Mouse (Mus musculus) cortical plate, adult 2 months (tissue): ENCODE data around the gene Usp49. TPM values are rescaled to one million over a fixed set of nuclear protein-coding genes. Genes with fewer than 3 reads are reported as not detected.

ENCODE experiments used
- H3K27ac ChIP-seq: fragments of 200-500 bp; 2 replicates; pipeline ENCODE4 v1.5.1; 2012; ENCODE audit warnings: low read length, control low read depth, inconsistent platforms; ENCODE audit not compliant: insufficient read depth
- H3K4me1 ChIP-seq: fragments of 200-500 bp; 2 replicates; pipeline ENCODE4 v1.6.1; 2011; ENCODE audit warnings: low read length; ENCODE audit not compliant: control insufficient read depth, insufficient read depth
- H3K4me3 ChIP-seq: fragments of 200-500 bp; 2 replicates; pipeline ENCODE4 v1.5.1; 2011; ENCODE audit warnings: mild to moderate bottlenecking, low read length, control low read depth; ENCODE audit not compliant: insufficient read depth
- CTCF ChIP-seq: fragments of 200-500 bp; IDR thresholded peaks from 2 replicates; pipeline ENCODE4 v1.5.1; 2011; ENCODE audit warnings: mild to moderate bottlenecking, control low read depth, low read length; ENCODE audit not compliant: insufficient read depth; ENCODE audit errors: extremely low read depth
- POLR2A ChIP-seq: fragments of 200-500 bp; IDR thresholded peaks from 2 replicates; pipeline ENCODE4 v1.6.1; 2011; ENCODE audit warnings: mild to moderate bottlenecking, low read length, control low read depth; ENCODE audit not compliant: insufficient read depth; ENCODE audit errors: extremely low read depth
- polyA plus RNA-seq: library from polyadenylated mRNA; depleted of rRNA; stranded (reverse); fragments of >200 nt; gene quantifications from 2 replicates; pipeline ENCODE4 v1.2.3, GENCODE M21; 2012

Usp49 gene
- polyA plus RNA-seq, 1 experiment: 12.4 TPM

DNA sequence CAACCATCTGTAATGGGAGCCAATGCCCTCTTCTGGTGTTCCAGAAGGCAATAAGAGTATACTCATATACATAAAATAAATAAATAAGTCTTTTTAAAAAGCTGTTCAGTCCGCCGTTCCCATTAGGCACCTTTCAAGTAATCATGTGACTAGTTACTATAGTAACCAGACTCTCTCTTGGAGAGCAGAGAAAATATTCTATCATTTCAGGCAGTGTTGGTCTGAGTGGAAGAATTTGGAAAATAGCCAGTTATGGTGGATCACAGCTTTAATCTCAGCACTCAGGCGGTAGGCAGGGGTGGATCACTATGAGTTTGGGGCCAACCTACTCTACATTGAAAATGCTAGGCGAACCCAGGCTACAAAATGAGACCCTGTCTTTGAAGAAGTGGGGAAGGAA lies 38.7 kb downstream of the Usp49 start:
- Histone ChIP-seq H3K27ac (no peak overlapping the region), H3K4me3 (no peak overlapping the region), H3K4me1 (peaks cover 4% of the 10 kb centered on the region)
- TF ChIP-seq POLR2A: no peak
- TF ChIP-seq CTCF: no peak

DNA sequence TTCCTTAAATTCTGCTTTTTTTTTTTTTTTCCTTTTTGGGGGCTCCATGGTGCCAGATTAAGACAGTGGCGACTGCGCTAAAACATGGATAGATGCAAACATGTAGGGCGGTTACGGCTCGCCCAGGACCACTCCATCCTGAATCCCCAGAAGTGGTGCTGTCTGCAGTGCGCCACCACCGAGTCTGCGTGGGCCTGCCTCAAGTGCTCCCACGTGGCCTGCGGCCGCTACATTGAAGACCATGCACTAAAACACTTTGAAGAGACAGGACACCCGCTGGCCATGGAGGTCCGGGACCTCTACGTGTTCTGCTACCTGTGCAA lies 41.5 kb downstream of the Usp49 start:
- H3K4me3 ChIP-seq: peak overlapping the region; percentile 39
- TF ChIP-seq CTCF (no peak), POLR2A (no peak)
- H3K27ac ChIP-seq: no peak overlapping the region
- H3K4me1 ChIP-seq: peaks cover 4% of the 10 kb centered on the region

DNA sequence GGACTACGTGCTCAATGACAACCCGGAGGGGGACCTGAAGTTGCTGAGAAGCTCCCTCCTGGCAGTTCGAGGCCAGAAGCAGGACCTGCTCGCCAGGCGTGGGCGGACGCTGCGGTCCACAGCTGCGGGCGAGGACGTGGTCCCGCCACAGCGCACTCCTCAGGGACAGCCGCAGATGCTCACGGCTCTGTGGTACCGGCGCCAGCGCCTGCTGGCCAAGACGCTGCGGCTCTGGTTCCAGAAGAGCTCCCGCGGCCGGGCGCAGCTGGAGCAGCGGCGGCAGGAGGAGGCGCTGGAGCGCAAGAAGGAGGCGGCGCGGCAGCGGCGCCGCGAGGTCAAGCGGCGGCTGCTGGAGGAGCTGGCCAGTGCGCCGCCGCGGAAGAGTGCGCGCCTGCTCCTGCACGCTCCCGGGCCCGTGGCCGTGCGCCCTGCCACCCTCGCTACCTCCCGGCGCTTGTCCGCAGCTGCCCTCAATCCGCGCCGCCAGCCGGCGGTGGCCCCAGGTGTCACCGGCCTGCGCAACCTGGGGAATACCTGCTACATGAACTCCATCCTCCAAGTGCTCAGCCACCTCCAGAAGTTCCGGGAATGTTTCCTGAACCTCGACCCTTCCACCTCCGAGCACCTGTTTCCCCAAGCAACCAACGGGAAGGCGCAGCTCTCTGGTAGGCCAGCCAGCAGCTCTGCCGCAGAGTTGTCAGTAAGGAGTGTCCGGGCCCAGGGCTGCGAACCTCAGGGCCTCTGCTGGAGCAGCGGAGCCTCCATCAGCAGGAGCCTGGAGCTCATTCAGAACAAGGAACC lies 42.0 kb downstream of the Usp49 start:
- Histone ChIP-seq H3K27ac (peak overlapping the region; percentile 75), H3K4me1 (peaks cover 4% of the 10 kb centered on the region), H3K4me3 (peak overlapping the region; percentile 39)
- TF ChIP-seq CTCF (no peak), POLR2A (0 out of 2 replicates have a peak, but pooled peaks have one; percentile 11)

DNA sequence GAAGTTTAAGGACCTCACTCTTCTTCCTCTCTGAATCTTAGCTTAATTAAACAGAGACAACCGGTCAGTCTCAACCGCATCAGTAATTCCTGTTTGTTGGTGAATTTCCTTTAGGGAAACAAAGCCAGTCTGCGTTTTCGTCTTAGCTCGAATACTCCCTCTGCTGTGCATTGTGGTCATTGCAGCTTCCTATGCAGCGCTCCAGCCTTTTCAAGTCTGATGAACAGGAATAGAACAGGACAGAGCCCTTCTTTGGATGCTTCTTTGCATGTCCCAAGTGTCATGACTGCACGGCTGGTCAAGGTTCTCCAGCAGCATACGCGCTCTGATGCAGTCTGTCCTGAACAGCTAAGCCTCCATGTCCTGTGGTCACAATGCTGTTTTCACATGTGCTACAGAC lies 46.1 kb downstream of the Usp49 start:
- Histone ChIP-seq H3K4me3 (no peak overlapping the region), H3K4me1 (peaks cover 4% of the 10 kb centered on the region), H3K27ac (no peak overlapping the region)
- no peak for TF ChIP-seq POLR2A
- peak; percentile 89 for TF ChIP-seq CTCF

DNA sequence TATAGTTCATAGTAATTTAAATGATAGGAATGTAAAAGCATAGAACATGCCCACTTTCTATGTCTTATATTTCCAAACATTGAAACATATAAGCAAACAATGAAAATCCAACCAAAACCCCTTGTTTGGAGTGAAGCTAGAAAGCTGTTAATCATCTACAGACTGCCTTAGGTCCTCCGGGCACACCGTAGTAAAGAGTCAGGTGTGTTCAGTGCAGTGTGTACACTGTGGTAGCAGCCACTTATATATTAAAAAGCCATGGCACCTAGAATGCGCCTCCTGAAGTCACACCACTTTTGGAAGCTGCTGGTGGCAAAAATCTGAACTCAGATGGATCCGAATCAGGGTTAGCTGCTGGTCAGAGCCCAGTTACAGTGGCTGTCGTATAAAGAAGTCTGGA lies 47.7 kb downstream of the Usp49 start:
- no peak for TF ChIP-seq CTCF
- no peak for TF ChIP-seq POLR2A
- H3K4me1 ChIP-seq: peaks cover under 1% of the 10 kb centered on the region
- H3K27ac ChIP-seq: no peak overlapping the region
- H3K4me3 ChIP-seq: no peak overlapping the region

DNA sequence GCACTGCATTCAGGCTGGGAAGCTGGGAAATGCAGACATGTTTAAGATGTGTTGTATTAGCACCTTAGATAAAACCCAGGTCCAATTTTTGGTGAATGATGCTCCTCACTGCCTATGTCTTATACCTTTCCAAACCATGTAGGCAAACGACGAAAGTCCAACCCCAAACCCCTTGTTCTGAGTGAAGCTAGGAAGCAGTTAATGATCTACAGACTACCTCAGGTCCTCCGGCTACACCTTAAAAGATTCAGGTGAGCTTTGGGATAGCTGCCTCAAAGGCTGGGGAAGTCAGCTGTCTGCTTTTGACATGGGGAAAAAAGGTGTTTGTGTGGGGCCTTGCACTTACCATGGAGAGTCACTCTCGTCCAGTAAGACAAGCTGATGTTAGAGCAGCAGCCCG lies 48.2 kb downstream of the Usp49 start:
- Histone ChIP-seq H3K4me3 (no peak overlapping the region), H3K4me1 (no peaks in the 10 kb centered on the region), H3K27ac (no peak overlapping the region)
- TF ChIP-seq POLR2A: no peak
- no peak for TF ChIP-seq CTCF

DNA sequence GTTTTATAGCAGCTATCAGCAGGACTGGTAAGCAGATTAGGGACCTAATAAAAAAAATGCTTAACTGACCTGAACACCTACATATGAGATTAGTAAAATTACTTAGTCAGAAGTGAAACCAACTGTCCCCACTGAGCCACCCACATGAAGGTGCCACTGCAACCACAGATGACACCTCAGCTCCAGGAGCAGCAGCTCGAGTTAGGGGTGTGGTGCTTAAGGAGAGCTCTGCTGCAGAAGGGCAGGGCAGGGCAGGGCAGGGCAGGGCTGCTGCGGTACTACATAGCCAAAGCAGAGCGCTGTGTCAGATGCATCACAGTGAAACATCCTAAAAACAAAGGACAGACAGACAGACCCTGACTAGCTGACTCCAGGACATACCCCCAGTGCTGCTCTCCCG lies 52.3 kb downstream of the Usp49 start:
- TF ChIP-seq CTCF (no peak), POLR2A (no peak)
- Histone ChIP-seq H3K4me1 (peaks cover 2% of the 10 kb centered on the region; the same call in 1 of the 2 replicates), H3K4me3 (no peak overlapping the region), H3K27ac (no peak overlapping the region)

DNA sequence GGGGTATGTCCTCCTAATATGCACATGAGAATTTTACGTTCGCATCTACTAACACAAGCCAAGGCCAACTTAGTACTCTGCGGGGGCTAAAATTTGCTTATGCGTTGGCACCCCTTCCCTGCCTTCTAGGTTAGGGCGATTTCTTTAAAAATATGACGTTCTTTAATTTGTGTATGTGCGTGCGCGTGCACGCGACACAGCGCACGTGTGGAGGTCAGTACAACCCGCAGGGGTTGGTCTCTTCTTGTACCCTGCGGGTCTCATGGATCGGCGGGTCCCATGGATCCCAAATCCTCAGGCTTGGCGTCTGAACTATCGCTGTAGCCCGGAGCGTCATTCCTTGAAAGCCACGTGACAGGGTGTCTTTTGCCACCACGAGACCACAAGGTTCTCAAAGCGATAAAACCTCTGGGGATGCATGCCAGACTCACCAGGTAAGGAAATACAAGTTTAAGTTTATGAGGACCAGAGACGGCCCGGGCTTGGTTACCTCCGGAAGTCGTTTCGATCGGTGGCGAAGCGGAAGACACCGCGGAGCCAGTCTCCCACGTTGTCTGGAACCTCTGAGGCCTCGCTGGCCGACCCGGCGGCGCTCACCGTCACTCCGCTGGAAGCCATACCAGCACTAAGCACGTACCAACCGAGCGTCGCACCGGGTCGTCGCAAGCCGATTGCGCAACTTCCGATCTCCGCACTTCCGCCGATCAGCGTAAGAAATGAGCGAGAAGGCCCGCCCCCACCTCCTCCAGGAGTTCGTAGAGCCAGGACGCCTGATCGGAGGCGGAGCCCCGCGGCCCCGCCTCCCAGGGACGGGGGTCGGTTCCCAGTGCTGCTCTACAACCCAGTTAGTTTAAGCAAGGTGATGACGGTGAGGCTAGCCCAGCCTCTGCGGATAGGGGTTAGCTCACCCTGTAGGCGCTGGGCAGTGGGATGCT lies 57.2 kb downstream of the Usp49 start:
- TF ChIP-seq CTCF (no peak), POLR2A (peak; percentile 88)
- H3K27ac ChIP-seq: no peak overlapping the region; the same call in 1 of the 2 replicates
- peaks cover 3% of the 10 kb centered on the region; the same call in 1 of the 2 replicates for H3K4me1 ChIP-seq
- H3K4me3 ChIP-seq: peak overlapping the region; percentile 58

DNA sequence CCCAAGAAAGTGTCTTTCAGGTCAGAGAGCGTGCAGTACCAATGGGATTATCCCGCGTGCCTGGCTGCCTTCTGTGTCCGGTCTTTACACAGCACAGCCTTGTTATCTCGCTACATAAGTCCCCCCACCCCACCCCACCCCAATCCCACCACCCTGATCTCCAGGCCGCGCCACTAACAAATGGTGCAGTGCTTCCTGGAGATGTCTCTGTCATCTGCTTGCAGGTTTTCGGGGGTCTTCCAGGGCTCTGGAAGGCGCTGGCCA lies 57.8 kb downstream of the Usp49 start, which contains the start of gene Tomm6:
Gene Tomm6, minus strand, starts transcription at position 43 of the 264 bp plus-strand sequence.
- no peak for TF ChIP-seq POLR2A
- Histone ChIP-seq H3K4me1 (peaks cover 3% of the 10 kb centered on the region; the same call in 1 of the 2 replicates), H3K27ac (peak within 1 kb of the TSS; percentile 63), H3K4me3 (peak within 1 kb of the TSS; percentile 58)
